Mouse (Mus musculus): ENCODE results near the gene Vnn3.

The Vnn3 gene

GRCm38 (mm10) chr10:23892987-23893386 is 41.7 kb downstream of the Vnn3 start:
- no peak for DNase-seq (ENCODE audit: low spot score)

DNA sequence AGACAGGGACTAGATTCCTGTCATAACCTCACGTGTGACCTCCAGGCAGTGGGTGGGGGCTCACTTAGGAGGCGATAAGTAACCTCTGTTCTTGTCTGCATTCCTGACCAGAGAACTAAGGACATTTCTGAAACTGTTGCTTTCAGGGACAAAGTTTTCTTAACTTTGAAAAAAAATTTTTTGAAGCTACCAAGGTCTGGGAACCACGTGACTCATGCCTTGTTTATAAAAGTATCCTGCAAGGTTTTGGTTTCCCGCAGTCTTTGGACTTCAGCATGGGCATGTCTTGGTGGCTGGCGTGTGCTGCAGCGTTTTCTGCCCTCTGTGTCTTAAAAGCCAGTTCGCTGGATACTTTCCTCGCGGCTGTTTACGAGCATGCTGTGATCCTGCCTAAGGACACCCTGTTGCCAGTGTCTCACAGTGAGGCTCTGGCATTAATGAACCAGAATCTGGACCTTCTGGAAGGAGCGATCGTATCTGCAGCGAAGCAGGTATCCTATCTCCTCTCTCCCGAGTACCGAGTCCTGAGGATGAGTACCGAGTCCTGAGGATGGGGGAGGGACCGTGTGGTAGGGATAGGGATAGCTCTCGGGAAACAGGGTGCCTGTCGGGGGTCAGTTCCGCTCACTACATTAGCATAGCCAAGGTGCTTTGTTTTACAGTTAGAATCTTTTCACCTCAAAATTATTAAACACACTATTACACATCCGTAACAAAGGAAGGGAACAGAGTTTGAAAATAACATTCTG is 43.5 kb downstream of the Vnn3 start, which contains the start of gene Vnn1:
Gene Vnn1 (plus strand): TSS at position 88 of the 749 bp plus-strand sequence.
- DNase-seq (ENCODE audit: low spot score) = no peak

GRCm38 (mm10) chr10:23895376-23895775 is 44.1 kb downstream of the Vnn3 start:
- DNase-seq (ENCODE audit: low spot score) = no peak

DNA sequence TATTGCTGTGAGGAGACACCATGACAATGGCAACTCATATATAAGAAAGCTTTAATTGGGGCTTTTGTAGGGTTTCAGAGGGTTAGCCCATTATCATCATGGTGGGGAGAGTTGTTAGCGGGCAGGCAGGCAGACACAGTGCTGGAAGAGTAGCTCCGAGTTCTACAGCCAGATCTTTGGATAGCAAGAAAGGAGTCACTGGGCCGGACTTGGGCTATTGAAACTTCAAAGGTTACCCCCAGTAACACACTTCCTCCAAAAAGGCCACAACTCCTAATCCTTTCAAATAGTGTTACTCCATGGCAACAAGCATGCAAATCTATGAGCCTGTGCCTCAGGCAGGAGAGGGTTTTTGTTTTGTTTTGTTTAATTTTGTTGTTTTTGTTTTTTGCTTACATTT is 49.9 kb downstream of the Vnn3 start:
- no peak for DNase-seq (ENCODE audit: low spot score)

GRCm38 (mm10) chr10:23905661-23906060 is 54.4 kb downstream of the Vnn3 start:
- DNase-seq (ENCODE audit: low spot score) = no peak
